Mouse (Mus musculus): ENCODE results near the gene Atp2c2.
A peak's percentile ranks its signal among the peaks of the same experiment; 100 is the strongest.

Atp2c2 gene

DNA sequence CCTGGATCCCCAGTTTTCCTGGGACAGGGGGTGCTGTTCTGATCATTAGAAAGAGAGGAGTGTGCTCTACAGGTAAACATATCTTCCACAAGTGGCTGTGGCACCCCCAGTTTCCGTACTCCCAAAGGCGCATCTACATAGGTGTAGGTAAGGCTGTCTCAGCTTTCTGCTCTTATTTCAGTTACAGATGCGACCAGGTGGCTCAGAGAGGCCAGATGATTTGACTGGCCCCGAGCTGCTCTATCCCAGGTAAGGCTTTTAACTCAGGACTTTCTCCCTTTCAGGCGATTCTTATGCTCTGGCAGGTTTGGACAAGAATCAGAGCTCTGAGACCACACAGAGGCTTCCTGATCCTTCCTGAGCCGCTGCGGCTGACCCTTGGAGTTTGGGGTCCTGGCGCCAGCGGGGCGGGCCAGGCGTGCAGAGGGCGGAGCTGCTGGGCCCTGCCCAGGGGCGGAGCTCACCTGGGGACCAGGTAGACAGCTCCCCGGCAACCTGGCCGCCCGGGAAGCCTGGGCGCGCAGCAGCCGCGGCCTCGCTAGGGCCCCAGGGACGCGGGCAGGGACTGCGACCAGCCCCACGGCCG, at the start of gene Atp2c2:
Atp2c2 (plus strand) TSS at position 461 of the 586 bp plus-strand sequence.
- DNase-seq (ENCODE audit: low spot score): no peak

DNA sequence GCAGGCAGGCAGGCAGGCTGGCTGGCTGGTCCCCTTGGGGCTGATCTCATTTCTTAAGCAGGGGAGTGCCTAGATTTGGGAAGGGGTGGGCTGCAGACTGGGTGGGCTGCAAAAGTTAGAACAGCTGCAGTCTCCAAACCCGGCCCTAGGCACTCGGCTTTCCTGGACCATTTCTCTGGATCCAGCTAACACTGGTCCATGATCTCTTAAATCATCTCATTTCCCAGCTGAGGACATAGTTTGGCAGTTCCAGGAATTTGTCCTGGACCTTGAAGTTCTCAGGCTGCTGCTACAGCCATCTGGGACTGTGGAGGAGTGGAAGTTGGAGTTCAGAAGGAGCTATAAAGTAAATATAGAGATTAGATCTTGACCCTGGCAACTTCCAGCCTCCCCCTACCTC, 48.5 kb upstream of the Atp2c2 start:
- DNase-seq (ENCODE audit: low spot score): no peak

DNA sequence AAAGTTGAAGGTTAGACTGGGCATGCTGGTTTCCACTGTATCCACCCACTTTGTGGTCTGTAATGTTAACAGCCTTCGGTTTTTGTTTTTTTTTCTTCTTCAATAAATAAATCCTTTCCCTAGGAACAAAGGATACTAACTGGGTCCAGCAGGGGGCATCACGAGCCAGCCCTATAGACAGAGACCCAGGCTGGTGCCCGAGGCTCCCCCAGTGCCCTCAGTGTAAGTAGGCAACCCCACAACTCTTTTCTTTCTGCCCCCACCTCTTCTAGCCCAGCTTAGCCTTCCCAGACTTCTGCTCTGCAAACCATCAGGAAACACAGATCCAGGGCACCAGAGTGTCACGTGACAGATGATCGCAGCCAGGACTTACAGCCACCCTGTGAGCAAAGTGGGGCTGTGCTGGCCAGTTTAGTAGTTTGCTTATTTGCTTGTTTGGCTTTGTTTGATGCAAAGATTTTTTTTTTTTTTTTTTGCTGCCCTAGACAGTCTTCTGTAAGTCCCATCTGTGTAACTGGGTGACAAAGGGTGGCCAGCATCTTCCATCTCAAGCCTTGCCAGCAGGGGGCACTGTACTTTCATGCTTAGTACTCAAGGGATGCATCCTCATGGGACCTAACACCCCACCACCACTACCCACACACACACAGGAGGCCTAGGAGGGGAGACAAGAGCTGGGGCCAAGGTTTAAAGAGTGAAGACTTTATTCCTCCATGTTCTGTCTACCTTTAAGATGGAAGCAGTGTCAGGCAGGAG, 42.9 kb upstream of the Atp2c2 start:
- DNase-seq (ENCODE audit: low spot score): peak; percentile 23

DNA sequence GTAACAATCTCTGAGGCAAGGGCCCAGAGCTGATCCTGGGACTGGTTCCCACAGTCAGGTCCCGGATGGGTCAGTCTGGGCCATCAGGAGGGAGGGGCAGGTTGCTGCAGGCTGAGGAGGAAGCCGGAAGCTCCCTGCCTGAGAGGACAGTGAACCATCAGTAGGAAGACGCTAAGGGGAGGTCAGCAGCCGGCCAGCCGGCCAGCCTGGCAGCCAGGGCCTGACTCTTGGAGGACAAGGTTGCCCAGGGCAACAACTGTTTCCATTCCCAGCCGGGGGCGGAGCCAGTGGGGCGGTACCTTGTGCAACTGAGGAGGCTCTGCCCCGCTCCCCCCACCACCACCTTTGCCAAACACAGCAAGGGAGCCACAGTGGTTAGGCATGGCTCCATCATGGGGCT, 38.7 kb upstream of the Atp2c2 start:
- DNase-seq (ENCODE audit: low spot score): no peak

DNA sequence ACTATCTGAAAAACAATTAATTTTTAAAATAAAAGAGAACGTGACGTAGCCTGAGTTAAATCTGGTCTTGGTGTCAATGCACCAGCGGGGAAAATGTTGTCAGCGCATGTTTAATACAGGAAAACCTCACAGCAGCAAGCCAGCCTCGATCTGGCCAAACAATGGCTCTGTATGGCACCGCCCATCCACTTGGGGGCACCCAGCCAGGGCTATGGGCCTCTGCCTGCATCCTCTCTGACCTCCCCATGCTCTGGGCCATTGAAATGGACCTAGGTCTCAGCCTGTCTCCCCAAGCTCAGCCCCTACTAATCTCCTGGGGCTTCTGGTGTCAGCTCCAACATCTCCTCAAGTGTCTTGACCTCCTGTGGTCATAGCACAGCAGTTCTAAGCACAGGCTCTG, 37.9 kb upstream of the Atp2c2 start:
- DNase-seq (ENCODE audit: low spot score): no peak

DNA sequence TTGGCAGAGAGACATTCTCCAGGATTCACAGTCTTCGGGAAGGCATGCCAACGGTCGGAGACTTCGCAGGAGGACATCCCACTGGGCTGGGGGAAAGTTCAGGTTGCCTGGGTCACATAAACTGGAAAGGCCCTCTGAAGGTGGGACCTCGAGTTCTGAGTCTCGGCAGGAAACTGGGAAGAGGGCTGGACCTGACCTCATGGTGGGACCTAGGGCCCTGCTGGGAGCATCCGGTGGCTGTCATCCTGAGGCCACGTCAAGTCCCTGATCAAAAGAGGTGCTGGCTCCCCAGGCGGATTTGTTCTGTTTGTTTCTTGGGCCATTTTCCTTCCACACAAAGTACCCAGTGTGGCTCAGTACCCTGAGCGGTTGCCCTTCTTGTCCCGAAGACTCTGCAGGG, 36.4 kb upstream of the Atp2c2 start:
- no peak for DNase-seq (ENCODE audit: low spot score)

DNA sequence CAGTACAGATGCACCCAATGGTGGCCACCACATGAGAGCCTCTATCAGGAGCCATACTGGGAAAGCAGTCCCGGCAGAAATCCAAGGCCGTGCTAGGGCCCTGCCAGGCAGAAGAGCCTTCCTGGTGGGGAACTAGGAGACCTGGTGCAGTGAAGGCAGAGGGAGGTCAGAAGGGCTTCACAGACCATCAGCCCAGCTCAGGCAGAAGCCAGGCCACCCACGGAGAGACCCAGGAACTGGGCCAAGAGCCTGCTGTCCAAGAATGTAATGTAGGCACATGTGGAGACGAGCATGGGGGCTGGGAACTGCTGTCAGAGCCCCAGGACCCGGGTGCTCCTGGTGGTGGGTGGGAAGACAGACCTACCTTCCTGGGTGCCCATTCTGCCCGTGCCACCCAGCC, 34.5 kb upstream of the Atp2c2 start:
- no peak for DNase-seq (ENCODE audit: low spot score)

DNA sequence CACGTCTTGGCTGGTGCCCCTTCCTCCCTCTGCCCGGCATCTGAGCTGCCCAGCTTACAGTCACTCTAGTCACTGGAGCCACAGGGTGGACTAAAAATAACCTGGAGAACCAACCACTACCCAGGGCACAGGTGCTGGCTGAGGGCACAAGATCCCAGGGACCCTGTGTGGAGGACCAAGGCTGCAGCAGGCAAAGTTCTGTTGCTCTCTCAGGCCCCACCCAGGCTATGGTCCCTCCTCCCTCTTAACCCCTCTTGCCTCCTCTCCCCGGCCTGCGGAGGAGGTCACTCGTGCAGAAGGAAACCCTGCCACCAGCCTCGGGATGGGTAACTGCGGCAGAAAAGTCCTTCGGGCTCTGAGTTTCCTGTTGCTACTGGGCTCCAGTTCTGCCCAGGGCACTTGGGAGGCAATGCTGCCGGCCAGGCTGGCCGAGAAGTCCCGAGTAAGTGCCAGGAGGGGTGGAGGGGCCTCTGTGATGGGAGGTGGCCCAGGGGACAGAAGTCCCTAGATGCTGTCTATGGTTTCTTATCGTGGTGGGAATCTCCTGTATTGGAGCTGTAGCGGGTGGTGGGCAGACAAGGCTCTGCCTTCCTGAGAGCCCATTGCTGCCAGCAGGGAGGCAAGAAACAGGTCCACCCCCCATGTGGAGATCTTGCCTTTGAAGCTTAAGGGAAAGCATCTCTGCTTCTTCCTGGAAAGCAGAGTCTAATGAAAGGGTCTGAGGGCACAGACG, 33.4 kb upstream of the Atp2c2 start, which contains the start of gene Wfdc1:
Wfdc1 (plus strand) TSS at position 147 of the 733 bp plus-strand sequence.
- no peak for DNase-seq (ENCODE audit: low spot score)

DNA sequence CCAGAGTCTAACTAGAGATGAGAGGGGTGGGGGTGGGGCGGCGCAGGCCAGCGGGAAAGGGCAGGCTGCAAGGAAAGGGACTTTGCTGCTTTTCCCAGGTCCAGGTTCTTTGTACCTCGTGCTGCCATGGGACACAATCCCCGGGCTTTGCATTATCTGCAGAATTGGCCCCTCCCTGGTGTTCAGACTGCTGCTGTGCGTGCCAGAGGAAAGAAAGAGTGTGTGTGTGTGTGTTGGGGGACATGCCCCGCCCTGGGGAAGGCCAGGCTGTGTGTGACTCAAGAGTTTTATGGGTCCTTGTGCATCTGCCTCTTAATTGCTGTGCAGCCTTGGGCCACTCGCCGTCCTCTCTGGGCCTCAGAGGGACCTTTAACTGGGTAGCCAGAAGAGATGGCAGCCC, 31.4 kb upstream of the Atp2c2 start:
- no peak for DNase-seq (ENCODE audit: low spot score)

DNA sequence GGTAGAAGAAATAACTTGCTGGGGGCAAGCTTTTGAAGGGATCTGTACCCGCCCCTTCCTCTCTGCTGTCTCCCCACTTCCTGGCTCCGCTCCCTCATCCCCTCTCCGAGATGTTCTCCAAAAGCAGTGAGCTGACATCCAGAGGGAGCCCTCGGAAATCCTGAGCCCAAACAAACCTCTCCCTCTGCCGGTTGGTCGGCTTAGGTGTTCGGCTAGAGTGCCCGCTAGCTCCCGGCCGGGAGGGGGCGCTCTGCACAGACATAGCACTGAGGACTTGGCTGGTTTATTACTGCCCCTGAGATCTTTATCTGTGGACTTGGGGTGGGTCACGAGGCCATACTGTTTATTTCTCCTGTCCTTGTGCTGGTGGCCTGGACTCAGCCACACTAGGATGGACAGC, 30.5 kb upstream of the Atp2c2 start:
- DNase-seq (ENCODE audit: low spot score): no peak

DNA sequence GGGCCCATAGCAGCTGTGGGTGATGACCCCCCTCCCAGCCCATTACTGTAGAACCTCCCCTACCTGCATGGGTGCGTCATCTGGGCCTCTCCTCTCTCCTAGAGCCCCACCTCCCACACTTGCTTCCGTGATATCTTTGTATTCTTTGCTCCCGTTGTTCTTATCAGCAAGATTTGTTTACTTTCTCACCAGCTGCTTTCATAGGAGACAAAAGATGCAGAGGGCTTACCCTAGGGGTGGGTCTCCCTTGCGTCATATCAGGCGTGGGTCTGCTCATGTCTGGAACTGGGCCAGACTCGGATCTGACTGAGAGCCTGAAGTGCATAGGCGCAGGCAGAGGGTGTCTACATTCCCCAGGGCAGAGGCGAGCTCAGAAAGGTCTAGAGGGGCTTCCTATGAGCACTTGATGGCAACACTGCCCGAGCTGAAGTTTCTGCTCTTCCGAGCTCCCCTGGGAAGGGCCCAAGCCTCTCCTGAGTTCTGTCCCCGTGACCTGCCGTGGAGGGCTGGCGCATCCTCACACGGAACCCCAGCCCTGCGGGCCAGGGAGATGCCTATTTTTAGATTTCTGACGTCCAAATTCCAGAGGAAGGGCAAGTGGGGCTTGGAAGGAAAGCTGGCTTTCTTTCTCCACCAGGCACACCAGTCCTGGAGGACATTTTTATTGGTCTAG, 29.3 kb upstream of the Atp2c2 start:
- no peak for DNase-seq (ENCODE audit: low spot score)

DNA sequence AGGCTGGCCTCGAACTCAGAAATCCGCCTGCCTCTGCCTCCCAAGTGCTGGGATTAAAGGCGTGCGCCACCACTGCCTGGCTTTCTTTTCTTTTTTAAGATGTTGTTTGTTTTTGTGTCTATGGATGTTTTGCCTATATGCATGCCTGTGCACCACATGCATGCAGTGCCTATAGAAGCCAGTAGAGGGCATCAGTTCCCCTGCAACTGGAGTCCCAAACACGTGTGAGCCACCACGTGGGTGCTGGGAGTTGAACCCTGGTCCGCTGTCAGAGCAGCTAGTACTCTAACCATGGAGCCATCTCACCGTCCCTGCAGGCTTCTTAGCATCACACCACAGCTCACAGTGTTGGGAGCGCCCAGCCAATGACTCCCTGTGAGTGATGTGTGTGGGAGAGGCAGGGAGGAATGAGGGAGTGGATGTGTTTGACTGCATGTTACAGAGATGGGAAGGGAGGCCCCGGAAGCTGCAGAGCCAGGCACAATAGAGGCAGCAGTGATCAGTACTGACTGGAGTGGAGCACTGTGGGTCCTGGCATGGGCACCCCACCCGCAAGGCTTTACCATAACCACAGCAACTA, 25.7 kb upstream of the Atp2c2 start:
- DNase-seq (ENCODE audit: low spot score): peak; percentile 9

DNA sequence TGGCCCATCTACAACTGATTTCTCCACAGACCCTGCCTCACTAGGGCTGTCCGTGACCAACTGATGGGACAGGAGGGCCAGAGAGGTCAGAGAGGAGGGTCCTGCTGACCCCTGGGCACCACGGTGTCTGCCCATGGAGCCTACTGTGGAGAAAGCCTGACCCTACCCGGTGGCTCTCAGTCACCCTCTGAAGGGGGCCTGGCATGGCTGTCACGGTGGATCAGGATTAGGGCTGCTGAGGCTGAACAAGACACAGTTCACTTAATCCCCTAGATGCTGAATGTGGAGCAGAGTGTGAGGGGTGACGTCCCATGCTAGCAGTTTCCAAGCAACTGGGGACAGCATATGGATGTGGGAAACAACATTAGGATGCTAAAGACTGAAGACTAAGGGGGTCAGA, 24.4 kb upstream of the Atp2c2 start:
- DNase-seq (ENCODE audit: low spot score): no peak

DNA sequence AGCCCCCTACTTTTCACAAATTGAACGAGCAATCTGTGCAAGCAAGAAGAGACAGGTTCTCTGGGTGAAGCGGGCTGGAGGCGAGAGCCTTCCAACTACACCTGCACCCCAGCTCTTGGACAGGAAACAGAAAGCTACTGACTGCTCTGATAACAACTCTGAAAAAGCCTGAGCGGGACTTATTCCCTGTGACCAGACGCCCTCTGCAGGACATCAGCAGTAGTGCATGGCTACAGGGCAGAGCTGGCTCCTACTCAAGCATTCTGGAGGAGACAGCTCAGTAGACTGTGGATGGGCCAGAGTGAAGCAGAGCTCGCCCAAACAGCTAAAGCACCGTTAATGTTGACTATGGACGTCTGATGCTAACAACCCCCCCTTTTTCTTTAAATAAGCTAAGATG, 23.4 kb upstream of the Atp2c2 start:
- peak; percentile 73 for DNase-seq (ENCODE audit: low spot score)

DNA sequence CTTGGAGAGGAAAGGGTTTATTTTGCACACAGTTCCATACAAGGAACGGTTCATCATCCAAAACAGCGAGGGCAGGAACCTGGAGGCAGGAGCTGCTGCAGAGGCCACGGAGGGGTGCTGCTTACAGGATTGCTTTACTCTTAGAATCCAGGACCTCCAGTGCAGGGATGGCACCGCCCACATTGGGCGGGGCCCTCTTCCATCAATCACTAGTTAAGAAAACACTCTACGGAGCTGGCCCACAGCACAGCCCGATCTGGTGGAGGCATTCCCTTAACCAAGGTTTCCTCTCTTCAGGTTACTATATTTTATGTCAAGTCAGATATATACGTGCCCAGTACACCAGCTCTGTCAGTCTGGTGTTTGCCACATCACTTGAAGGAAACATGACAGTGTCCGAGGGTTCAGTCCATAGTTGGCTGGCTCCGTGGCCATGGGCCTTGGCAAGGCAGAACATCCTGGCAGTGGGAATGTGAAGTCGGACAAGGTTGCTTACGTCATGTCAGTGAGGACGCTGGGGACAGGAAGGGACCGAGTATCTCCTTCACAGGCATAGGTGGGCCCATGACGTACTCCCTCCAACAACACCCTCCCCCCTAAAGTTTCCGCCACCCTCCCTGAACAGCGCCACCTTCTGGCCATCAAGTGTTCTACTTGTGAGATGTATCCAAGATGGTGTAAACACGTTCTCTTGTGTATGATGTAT, 21.5 kb upstream of the Atp2c2 start:
- DNase-seq (ENCODE audit: low spot score): peak; percentile 38

DNA sequence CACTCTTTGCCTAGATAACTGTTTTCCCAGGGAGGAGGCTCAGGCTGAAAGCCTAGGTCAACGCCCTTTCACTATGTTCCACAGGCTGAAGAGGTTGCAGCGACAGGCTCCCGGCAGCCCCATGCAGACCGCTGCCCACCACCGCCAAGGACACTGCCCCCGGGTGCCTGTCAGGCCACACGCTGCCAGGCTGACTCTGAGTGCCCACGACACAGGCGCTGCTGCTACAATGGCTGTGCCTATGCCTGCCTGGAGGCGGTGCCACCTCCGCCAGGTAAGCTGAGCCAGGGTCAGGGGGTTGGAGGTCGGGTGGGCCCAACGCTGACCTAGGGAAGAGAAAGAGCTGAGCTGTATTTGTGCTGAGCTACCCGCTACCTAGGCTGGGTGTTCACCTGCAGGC, 20.6 kb upstream of the Atp2c2 start:
- no peak for DNase-seq (ENCODE audit: low spot score)

DNA sequence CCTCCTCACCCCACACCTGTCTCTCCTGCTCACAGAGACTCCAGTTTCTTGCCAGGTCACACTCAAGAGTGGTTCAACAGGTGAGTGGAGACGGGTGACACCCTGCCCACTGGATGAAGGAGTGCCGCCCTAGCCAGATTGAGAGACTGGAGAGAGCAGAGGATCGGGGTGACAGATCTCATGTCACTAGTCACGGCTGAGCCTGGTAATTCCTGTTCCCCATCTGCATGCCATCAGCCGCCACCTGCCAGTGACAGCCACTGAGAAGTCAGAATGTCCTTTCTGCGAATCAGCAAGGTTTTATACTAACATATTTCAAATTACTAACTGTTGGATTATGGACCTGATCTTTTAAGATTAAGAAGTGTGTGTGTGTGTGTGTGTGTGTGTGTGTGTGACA, 9.2 kb upstream of the Atp2c2 start:
- DNase-seq (ENCODE audit: low spot score): no peak

DNA sequence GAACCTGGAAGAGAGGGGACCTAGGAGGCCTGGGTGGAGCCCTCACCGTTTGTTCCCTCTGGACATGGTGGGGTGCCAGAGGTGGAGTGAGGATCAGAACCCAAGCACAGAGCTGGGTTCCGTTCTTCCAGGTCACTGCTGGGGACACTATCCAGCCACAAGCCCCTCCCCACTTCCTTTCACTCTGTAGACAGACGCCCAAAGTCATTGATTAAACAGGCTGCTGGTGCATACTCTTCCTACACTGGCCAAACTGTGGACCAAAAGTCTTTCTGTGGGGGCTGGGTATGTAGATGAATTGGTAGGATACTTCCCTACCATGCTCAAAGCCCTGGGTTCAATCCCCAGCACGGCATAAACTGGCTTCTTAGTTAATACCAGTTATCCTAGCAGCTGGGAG, 7.8 kb upstream of the Atp2c2 start:
- no peak for DNase-seq (ENCODE audit: low spot score)

DNA sequence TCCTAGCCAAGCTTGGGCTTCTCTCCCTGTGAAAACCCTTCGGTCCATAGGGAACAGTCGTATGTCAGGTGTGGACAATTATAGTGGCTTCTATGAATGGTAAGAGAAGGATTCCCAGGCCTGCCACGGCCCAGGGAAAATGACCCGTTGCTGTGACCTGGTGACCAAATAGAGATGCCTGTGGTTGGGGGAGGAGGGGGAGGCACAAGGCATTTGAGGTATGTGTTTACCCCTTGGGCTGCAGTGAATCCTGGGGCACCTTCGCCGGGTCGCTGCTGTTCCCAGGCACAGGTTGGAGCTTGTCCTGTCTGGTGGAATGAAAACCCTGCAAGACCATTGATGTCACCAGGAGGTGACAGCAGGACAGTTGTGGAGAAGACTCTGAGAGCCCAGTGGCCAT, 5.1 kb upstream of the Atp2c2 start:
- no peak for DNase-seq (ENCODE audit: low spot score)

DNA sequence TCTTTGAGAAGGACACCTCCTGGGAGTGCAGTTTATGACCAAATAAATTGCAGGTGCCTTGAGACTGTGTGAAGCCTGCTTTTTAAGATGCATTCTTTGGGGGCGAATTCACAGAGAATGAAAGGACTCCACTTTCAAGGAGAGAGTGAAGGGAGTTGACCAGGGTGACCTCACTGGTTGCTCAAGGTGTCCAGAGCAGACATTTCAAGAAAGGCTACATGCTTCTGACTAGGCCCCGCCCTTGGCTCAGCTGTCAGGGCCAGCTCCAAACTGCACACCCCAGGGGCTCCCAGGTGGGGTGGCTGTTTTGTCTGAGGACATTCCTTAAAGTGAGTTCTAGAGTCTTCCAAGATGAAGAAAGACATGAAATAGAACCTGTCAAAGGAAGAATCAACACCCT, 2.6 kb upstream of the Atp2c2 start:
- DNase-seq (ENCODE audit: low spot score): no peak

DNA sequence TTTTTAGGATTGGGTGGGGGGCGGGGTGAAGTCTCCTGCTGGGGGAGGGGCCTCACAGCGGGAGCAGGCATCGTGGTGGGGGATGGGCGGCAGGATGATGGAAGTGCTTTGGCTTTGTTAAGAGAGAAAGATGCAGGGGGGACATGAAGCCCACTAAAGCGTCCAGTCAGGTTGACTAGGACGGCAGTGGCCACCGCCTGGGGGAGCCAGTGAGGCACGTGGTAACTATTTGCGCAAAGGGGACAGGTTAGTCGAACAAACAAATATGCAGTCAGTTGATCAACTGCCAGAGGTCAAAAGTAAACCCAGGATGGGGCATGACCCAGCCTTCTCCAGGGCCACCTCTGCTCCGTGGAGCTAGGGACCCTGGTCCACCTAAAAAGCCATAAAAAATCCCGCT, 849 bp upstream of the Atp2c2 start:
- DNase-seq (ENCODE audit: low spot score): no peak

DNA sequence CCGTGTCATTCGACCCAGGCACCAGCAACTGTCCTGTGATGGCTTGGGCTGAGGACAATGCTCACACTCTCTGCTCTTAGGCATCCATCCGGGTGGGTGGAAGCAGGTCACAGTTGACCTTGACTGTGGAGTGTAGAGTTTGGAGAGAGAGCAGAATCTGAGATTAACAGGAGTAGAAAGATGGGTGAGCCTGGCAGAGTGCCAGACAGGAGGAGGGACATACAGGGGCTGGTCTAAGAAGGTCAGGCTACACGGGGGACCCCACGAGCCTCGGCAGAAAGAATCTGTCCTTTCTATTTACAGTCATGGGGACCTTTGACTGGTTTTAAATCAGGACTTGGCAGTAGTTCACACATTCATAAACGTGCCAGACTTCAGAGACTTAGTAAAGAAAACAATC, 3.2 kb downstream of the Atp2c2 start:
- no peak for DNase-seq (ENCODE audit: low spot score)
